Mouse (Mus musculus) heart, embryonic 10.5 days (tissue): ENCODE results near the gene BC052040. TPM values are rescaled to one million over a fixed set of nuclear protein-coding genes. Genes with fewer than 3 reads are reported as not detected.

Source experiments
- DNase-seq: peaks from one replicate; pipeline ENCODE4 v3.0.0-alpha.2; 2017; ENCODE audit warnings: low spot score
- H3K27ac ChIP-seq: fragments of 300-500 bp; sonication (generic); 2 replicates; pipeline ENCODE4 v1.5.1; 2016; ENCODE audit warnings: mild to moderate bottlenecking
- H3K27me3 ChIP-seq: fragments of 300-500 bp; sonication (generic); 2 replicates; pipeline ENCODE4 v1.6.1; 2016; ENCODE audit warnings: mild to moderate bottlenecking; ENCODE audit not compliant: poor library complexity, insufficient read depth, severe bottlenecking
- H3K36me3 ChIP-seq: fragments of 300-500 bp; sonication (generic); 2 replicates; pipeline ENCODE4 v1.6.1; 2016; ENCODE audit warnings: mild to moderate bottlenecking, moderate library complexity
- H3K4me1 ChIP-seq: fragments of 300-500 bp; sonication (generic); 2 replicates; pipeline ENCODE4 v1.6.1; 2016; ENCODE audit warnings: mild to moderate bottlenecking
- H3K4me3 ChIP-seq: fragments of 300-500 bp; sonication (generic); 2 replicates; pipeline ENCODE4 v1.5.1; 2016; ENCODE audit warnings: mild to moderate bottlenecking, moderate library complexity
- H3K9me3 ChIP-seq: fragments of 300-500 bp; sonication (generic); 2 replicates; pipeline ENCODE4 v1.6.1; 2016; ENCODE audit warnings: mild to moderate bottlenecking, moderate library complexity
- WGBS: fragments of 180-500 bp; shearing (Covaris S2); methylation state at CpG from one replicate; pipeline ENCODE4 v1.1.7; 2016; 5-methylcytosine and 5-hydroxymethylcytosine counted together
- polyA plus RNA-seq: library from polyadenylated mRNA; unstranded; fragments of >200 nt; fragmentation: Nextera tagmentation; extraction: Ambion mirVana; gene quantifications from 2 replicates; pipeline ENCODE4 v1.2.1, GENCODE M21; 2016

Gene BC052040
- polyA plus RNA-seq, 1 experiment from 2014 or later, result 22.4 TPM

DNA sequence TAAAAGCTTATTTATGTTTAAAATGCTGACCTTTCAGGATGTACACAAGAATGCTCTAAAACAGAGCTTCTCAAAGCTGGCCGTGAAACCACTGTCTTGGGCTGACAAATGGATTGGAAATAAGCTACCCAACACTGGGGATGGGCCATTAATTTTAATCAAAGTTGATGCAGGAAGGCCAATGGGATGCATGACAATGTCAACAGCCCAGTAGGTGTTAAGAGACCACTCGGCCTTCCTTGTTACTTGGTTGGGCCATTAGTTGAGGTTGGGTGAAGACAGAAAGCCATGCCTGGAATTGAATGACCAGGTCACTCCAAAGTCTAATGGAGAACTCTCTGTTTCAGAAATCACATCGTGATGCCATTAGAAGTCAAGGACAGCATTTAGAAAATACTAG is 103.7 kb downstream of the BC052040 start:
- no peaks in the 10 kb centered on the region for H3K27me3 ChIP-seq
- no peaks in the 10 kb centered on the region for H3K4me1 ChIP-seq
- no peaks in the 10 kb centered on the region; the same call in 1 of the 2 replicates for H3K36me3 ChIP-seq
- H3K4me3 ChIP-seq, result no peak overlapping the region
- H3K9me3 ChIP-seq, result no peaks in the 10 kb centered on the region
- H3K27ac ChIP-seq, result no peak overlapping the region
- no peak for DNase-seq
- WGBS, result 66% methylated on average over 3 of the region's 3 CpGs

- Histone ChIP-seq H3K9me3 (no peaks in the 10 kb centered on the region), H3K36me3 (peaks cover 6% of the 10 kb centered on the region; the same call in 1 of the 2 replicates), H3K27me3 (no peaks in the 10 kb centered on the region), H3K4me1 (no peaks in the 10 kb centered on the region), H3K27ac (no peak overlapping the region), H3K4me3 (no peak overlapping the region)
- 95% methylated on average over 4 of the region's 4 CpGs for WGBS
- no peak for DNase-seq
These were observed 106.1 kb downstream of the BC052040 start for GRCm38 (mm10) chr2:115687612-115688011.

DNA sequence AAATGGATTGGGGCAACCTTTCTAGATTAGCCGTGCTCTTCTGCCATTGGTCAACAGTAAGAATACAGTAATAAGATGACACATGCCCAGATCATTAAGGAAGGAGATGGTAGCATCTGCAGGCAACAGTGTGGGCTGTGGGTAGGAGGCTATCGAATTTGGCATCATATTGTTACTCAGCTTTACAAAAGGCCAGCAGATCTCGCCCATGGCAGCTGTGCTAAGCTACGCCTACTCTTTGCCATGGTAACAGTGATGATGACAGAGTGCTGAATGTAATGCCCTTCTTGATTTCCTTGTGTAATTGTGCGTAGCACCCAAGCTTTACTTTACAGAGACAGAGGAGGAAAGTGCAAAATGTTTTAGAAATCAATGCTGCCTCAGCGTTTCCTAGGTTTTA is 106.8 kb downstream of the BC052040 start:
- no peak overlapping the region for H3K27ac ChIP-seq
- DNase-seq, result no peak
- 94% methylated on average over 6 of the region's 6 CpGs for WGBS
- no peaks in the 10 kb centered on the region for H3K9me3 ChIP-seq
- no peaks in the 10 kb centered on the region for H3K27me3 ChIP-seq
- peaks cover 6% of the 10 kb centered on the region; the same call in 1 of the 2 replicates for H3K36me3 ChIP-seq
- no peak overlapping the region for H3K4me3 ChIP-seq
- H3K4me1 ChIP-seq, result no peaks in the 10 kb centered on the region

DNA sequence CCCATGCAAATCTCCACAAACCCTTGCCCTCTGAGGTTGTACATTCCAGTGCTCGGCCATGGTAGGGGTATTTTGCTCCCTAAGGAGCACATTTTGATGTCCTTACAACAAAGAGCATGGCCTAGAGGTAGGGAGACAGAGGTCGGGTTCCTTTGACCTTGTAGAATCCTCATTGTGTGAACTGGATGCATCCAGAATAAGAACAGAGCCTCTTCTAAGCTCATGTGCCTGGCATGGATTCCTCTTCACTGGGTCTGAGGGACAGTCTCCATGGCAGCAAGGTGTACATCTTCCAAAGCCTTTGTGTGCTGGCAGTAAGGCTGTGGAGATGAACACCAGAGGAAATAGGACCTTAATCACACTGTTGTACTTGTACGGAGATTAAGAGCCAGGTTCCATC is 112.3 kb downstream of the BC052040 start:
- Histone ChIP-seq H3K4me1 (no peaks in the 10 kb centered on the region), H3K9me3 (no peaks in the 10 kb centered on the region), H3K27me3 (no peaks in the 10 kb centered on the region), H3K36me3 (peaks cover 6% of the 10 kb centered on the region; the same call in 1 of the 2 replicates), H3K27ac (no peak overlapping the region), H3K4me3 (no peak overlapping the region)
- DNase-seq, result no peak
- 80% methylated on average over 3 of the region's 3 CpGs for WGBS

- no peaks in the 10 kb centered on the region for H3K27me3 ChIP-seq
- H3K9me3 ChIP-seq, result no peaks in the 10 kb centered on the region
- H3K4me1 ChIP-seq, result no peaks in the 10 kb centered on the region
- 89% methylated on average over 6 of the region's 6 CpGs for WGBS
- DNase-seq, result no peak
- H3K36me3 ChIP-seq, result peaks cover 6% of the 10 kb centered on the region; the same call in 1 of the 2 replicates
- no peak overlapping the region for H3K27ac ChIP-seq
- no peak overlapping the region for H3K4me3 ChIP-seq
These were observed 112.9 kb downstream of the BC052040 start for GRCm38 (mm10) chr2:115694386-115694785.

- DNase-seq, result no peak
- no peak overlapping the region for H3K27ac ChIP-seq
- no peak overlapping the region for H3K4me3 ChIP-seq
- no peaks in the 10 kb centered on the region for H3K27me3 ChIP-seq
- 92% methylated on average over 5 of the region's 5 CpGs for WGBS
- peaks cover 6% of the 10 kb centered on the region for H3K36me3 ChIP-seq
- no peaks in the 10 kb centered on the region for H3K4me1 ChIP-seq
- H3K9me3 ChIP-seq, result no peaks in the 10 kb centered on the region
These were observed 117.5 kb downstream of the BC052040 start for GRCm38 (mm10) chr2:115699032-115699431.

DNA sequence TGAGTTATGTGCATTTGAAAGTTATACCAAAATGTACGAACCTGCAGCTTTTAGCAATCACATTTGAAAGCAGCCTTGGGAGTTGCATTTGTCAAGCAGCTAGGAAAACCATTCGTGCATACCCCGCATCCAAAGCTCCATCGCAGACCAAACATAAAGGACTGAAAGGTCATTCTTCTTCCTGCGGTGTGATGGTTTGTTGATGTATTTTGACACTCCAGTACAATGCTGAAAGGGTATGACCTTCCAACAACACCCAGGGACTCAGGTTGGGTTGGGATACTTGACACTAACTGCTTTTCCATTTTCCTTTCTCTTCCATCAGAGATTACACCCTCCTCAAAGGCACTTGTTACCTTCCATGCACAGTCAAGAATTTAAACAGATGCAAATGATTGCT is 121.1 kb downstream of the BC052040 start:
- Histone ChIP-seq H3K27me3 (no peaks in the 10 kb centered on the region), H3K27ac (no peak overlapping the region), H3K4me3 (no peak overlapping the region), H3K36me3 (peaks cover 6% of the 10 kb centered on the region), H3K9me3 (no peaks in the 10 kb centered on the region), H3K4me1 (no peaks in the 10 kb centered on the region)
- DNase-seq, result no peak
- 84% methylated on average over 5 of the region's 5 CpGs for WGBS

DNA sequence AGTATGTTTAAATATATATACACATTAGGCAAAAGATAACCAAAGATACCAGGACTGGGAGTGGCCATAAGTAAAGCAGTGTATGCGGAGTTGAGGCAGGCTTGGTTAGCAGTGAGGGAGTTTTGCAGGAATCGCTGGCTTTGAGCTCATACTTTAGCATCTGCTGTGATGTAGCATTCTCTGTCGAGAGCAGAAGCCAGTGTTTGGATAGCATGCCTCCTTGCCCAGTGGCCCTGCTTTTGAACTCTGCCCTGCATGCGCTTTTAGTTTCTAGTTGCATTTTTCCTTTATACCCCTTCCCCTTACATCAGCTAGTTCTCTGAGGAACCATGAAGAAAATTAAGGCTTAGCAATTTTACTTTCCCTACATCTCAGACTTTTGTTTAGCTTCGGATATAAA is 136.0 kb downstream of the BC052040 start:
- Histone ChIP-seq H3K4me1 (no peaks in the 10 kb centered on the region), H3K27ac (no peak overlapping the region), H3K9me3 (peaks cover 3% of the 10 kb centered on the region; the same call in 1 of the 2 replicates), H3K4me3 (no peak overlapping the region), H3K27me3 (no peaks in the 10 kb centered on the region), H3K36me3 (peaks cover 17% of the 10 kb centered on the region)
- DNase-seq, result no peak
- 69% methylated on average over 5 of the region's 5 CpGs for WGBS

- no peak overlapping the region for H3K27ac ChIP-seq
- H3K4me1 ChIP-seq, result no peaks in the 10 kb centered on the region
- no peaks in the 10 kb centered on the region for H3K27me3 ChIP-seq
- H3K4me3 ChIP-seq, result no peak overlapping the region
- DNase-seq, result no peak
- H3K9me3 ChIP-seq, result peaks cover 3% of the 10 kb centered on the region; the same call in 1 of the 2 replicates
- 84% methylated on average over 3 of the region's 3 CpGs for WGBS
- H3K36me3 ChIP-seq, result peaks cover 17% of the 10 kb centered on the region
These were observed 136.5 kb downstream of the BC052040 start for GRCm38 (mm10) chr2:115717980-115718379.

- H3K4me1 ChIP-seq, result peaks cover 10% of the 10 kb centered on the region; the same call in 1 of the 2 replicates
- H3K27me3 ChIP-seq, result no peaks in the 10 kb centered on the region
- H3K36me3 ChIP-seq, result peaks cover 25% of the 10 kb centered on the region
- no peak overlapping the region for H3K27ac ChIP-seq
- no peak overlapping the region for H3K4me3 ChIP-seq
- no peak for DNase-seq
- peaks cover 3% of the 10 kb centered on the region; the same call in 1 of the 2 replicates for H3K9me3 ChIP-seq
- 34% methylated on average over 8 of the region's 8 CpGs for WGBS
These were observed 141.9 kb downstream of the BC052040 start for GRCm38 (mm10) chr2:115723452-115723851.

GRCm38 (mm10) chr2:115724216-115724615 is 142.7 kb downstream of the BC052040 start:
- H3K36me3 ChIP-seq, result peaks cover 22% of the 10 kb centered on the region
- 78% methylated on average over 6 of the region's 6 CpGs for WGBS
- peaks cover 3% of the 10 kb centered on the region; the same call in 1 of the 2 replicates for H3K9me3 ChIP-seq
- no peak for DNase-seq
- peaks cover 13% of the 10 kb centered on the region; the same call in 1 of the 2 replicates for H3K4me1 ChIP-seq
- H3K27me3 ChIP-seq, result no peaks in the 10 kb centered on the region
- H3K27ac ChIP-seq, result no peak overlapping the region
- no peak overlapping the region for H3K4me3 ChIP-seq

DNA sequence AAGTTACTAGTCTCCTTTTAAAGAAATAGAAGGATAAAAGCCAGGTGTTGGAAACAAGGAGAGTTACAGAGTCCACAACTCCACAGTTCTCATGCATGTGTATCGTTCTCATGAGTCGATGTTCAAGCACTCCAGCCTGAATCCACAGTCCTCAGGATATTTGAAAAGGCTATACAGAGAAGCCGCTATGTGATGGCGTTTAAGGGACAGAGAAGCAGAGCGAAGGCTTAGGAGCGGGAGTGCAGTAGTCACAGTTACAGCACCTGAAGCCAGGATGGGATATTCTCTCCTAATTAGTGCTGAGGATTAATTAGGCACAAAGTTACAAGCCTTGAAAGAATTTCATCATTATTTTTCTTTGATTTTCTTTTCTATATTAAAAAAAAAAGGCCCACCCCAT is 143.2 kb downstream of the BC052040 start:
- Histone ChIP-seq H3K4me3 (no peak overlapping the region), H3K27ac (no peak overlapping the region), H3K4me1 (peaks cover 13% of the 10 kb centered on the region; the same call in 1 of the 2 replicates), H3K36me3 (peaks cover 17% of the 10 kb centered on the region), H3K9me3 (peaks cover 3% of the 10 kb centered on the region; the same call in 1 of the 2 replicates), H3K27me3 (no peaks in the 10 kb centered on the region)
- 90% methylated on average over 6 of the region's 6 CpGs for WGBS
- no peak for DNase-seq

DNA sequence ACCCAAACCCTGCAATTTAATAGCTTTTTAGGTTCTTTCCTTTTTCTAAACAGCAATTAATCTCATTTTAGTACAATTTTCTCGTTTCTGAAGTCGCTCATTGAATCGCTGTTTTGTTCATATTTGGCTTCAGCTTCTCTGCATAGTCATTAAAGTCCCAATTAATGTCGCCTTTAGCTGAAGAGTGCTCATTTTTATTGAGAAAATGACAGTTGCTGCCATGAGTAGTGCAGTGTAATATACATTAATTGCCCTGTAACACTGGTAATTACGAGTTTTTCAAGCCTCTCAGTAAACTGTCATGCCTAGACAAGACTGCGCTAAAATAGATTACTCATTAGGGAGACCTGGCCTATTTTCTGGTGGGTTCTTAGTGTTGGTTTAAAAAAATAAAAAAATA is 144.0 kb downstream of the BC052040 start:
- 88% methylated on average over 6 of the region's 6 CpGs for WGBS

GRCm38 (mm10) chr2:115725926-115726325 is 144.4 kb downstream of the BC052040 start:
- no peak overlapping the region for H3K27ac ChIP-seq
- DNase-seq, result no peak
- H3K27me3 ChIP-seq, result no peaks in the 10 kb centered on the region
- 50% methylated on average over 6 of the region's 6 CpGs for WGBS
- H3K4me1 ChIP-seq, result peaks cover 20% of the 10 kb centered on the region
- H3K9me3 ChIP-seq, result no peaks in the 10 kb centered on the region
- peaks cover 9% of the 10 kb centered on the region for H3K36me3 ChIP-seq
- no peak overlapping the region for H3K4me3 ChIP-seq

More for the DNA sequence above, 144.0 kb downstream of the BC052040 start:
- no peak for DNase-seq
- H3K4me1 ChIP-seq, result peaks cover 16% of the 10 kb centered on the region; the same call in 1 of the 2 replicates
- peaks cover under 1% of the 10 kb centered on the region; the same call in 1 of the 2 replicates for H3K9me3 ChIP-seq
- H3K36me3 ChIP-seq, result peaks cover 14% of the 10 kb centered on the region
- H3K27me3 ChIP-seq, result no peaks in the 10 kb centered on the region
- H3K27ac ChIP-seq, result no peak overlapping the region
- H3K4me3 ChIP-seq, result no peak overlapping the region
